Mouse (Mus musculus) spleen, adult 2 months (tissue): ENCODE results near the gene Bpifb3. TPM values are rescaled to one million over a fixed set of nuclear protein-coding genes. Genes with fewer than 3 reads are reported as not detected.

Experiments used
- DNase-seq, 2 experiments: peaks; one replicate each; pipeline versions ENCODE4 v3.0.0 to v3.0.0-alpha.2; 2012 to 2021; ENCODE audit warnings: low spot score in 2 of 2, low read depth in 1 of 2
- H3K27ac ChIP-seq: fragments of 200-500 bp; 2 replicates; pipeline ENCODE4 v1.5.1; 2012; ENCODE audit warnings: low read length, inconsistent platforms; ENCODE audit not compliant: insufficient read depth
- H3K27me3 ChIP-seq: fragments of 200-500 bp; 2 replicates; pipeline ENCODE4 v1.6.1; 2012; ENCODE audit warnings: mild to moderate bottlenecking, moderate library complexity, low read length, inconsistent platforms; ENCODE audit not compliant: control insufficient read depth, insufficient read depth
- H3K36me3 ChIP-seq: fragments of 200-500 bp; 2 replicates; pipeline ENCODE4 v1.6.1; 2012; ENCODE audit warnings: mild to moderate bottlenecking, low read length, inconsistent platforms; ENCODE audit not compliant: control insufficient read depth, insufficient read depth
- H3K4me1 ChIP-seq: fragments of 200-500 bp; 2 replicates; pipeline ENCODE4 v1.6.1; 2011; ENCODE audit warnings: inconsistent platforms; ENCODE audit not compliant: control insufficient read depth, insufficient read depth, insufficient read length
- H3K4me3 ChIP-seq: fragments of 200-500 bp; 2 replicates; pipeline ENCODE4 v1.5.1; 2011; ENCODE audit warnings: mild to moderate bottlenecking, inconsistent platforms; ENCODE audit not compliant: insufficient read depth, insufficient read length; ENCODE audit errors: extremely low read depth
- CTCF ChIP-seq: fragments of 200-500 bp; IDR thresholded peaks from 2 replicates; pipeline ENCODE4 v1.5.1; 2011; ENCODE audit warnings: mild to moderate bottlenecking, inconsistent platforms; ENCODE audit not compliant: insufficient read depth, insufficient read length, insufficient replicate concordance; ENCODE audit errors: extremely low read depth
- POLR2A ChIP-seq: fragments of 200-500 bp; IDR thresholded peaks from 2 replicates; pipeline ENCODE4 v1.6.1; 2011; ENCODE audit warnings: low read depth, low read length, inconsistent platforms
- WGBS: fragments of 180-500 bp; shearing (Covaris S2); methylation state at CpG from one replicate; pipeline ENCODE4 v1.1.7; 2018; 5-methylcytosine and 5-hydroxymethylcytosine counted together
- polyA plus RNA-seq: library from polyadenylated mRNA; depleted of rRNA; stranded (reverse); fragments of >200 nt; gene quantifications from 2 replicates; pipeline ENCODE4 v1.2.3, GENCODE M21; 2012; rRNA removed

Bpifb3 gene
- polyA plus RNA-seq, 1 experiment = 0.68 TPM

DNA sequence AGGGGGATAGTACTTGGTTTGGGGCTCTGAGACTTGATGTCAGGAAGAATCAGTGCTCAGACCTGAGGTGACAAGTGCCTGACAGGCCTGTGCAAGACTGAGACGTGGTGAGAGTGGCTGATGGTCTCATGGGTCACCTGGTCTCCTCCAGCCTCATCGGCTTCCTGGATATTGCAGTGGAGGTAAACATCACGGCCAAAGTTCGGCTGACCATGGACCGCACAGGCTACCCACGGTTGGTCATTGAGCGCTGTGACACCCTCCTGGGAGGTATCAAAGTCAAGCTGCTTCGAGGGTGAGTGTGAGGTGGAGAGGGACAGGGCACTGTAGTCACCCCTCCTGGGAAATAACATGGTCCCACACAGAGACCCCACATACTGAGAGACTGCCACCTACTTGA, 26.5 kb downstream of the Bpifb3 start:
- H3K4me3 ChIP-seq = no peak overlapping the region
- no peak for DNase-seq
- WGBS = 72% methylated on average over 8 of the region's 8 CpGs
- no peaks in the 10 kb centered on the region for H3K36me3 ChIP-seq
- H3K27ac ChIP-seq = no peak overlapping the region
- no peaks in the 10 kb centered on the region for H3K27me3 ChIP-seq
- no peak for TF ChIP-seq CTCF
- no peak for TF ChIP-seq POLR2A
- no peaks in the 10 kb centered on the region for H3K4me1 ChIP-seq

DNA sequence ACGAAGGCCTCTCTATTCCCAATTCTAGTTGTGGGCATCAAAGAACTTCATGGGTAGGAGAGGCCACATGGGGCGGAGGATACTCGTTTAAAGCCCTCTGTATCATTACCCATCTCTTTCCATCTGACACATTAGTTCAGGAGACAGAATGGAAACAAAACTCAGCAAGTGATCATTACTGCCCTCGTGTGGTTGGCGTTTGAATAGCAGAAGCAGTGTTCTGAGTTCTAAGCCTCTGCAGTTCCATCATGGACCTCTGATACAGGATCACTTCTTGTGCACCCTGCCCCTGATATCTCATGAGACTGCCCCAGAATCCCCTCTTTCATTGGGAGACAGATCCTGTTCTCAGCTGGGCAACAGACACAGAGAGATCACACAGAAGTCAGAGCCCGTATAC, 34.9 kb downstream of the Bpifb3 start:
- H3K27me3 ChIP-seq = no peaks in the 10 kb centered on the region
- TF ChIP-seq POLR2A = no peak
- no peak for TF ChIP-seq CTCF
- H3K27ac ChIP-seq = no peak overlapping the region
- H3K4me3 ChIP-seq = no peak overlapping the region
- peak; percentile 22 to 30 for DNase-seq
- H3K4me1 ChIP-seq = no peaks in the 10 kb centered on the region
- no peaks in the 10 kb centered on the region for H3K36me3 ChIP-seq
- 29% methylated on average over 6 of the region's 6 CpGs for WGBS

- 4% methylated on average over 6 of the region's 6 CpGs for WGBS
- no peak overlapping the region for H3K4me3 ChIP-seq
- no peaks in the 10 kb centered on the region for H3K36me3 ChIP-seq
- DNase-seq = peak; percentile 20 to 40
- H3K27ac ChIP-seq = no peak overlapping the region
- TF ChIP-seq CTCF (peak; percentile 43; the same call in 1 of the 2 replicates), POLR2A (no peak)
- no peaks in the 10 kb centered on the region for H3K27me3 ChIP-seq
- no peaks in the 10 kb centered on the region for H3K4me1 ChIP-seq
Observed at GRCm38 (mm10) chr2:153953836-153954235, 35.8 kb downstream of the Bpifb3 start.

DNA sequence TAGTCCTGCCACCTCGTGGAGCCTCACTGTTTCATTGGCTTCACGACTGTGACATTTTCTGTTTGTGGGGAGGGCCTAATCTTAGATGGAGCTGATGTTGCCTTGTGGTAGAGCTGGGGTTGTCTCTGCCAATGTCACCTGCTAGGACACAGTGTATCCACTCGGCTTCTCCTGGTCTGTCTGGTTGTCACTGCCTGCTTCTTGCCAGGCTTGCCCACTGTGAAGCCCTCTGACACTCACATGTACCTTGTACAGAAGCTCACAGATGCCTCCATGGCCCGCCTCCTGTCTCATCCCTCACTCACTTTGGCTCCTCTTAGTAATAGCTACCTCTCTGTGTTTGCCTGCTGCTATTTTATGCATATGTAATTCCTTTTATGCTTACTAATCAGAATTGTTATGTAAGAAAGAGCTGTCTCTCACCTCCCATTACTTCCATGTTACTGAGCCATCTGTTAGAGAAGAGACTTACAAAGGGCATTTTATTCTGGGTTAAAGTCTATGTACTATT, 44.8 kb downstream of the Bpifb3 start:
- no peak for TF ChIP-seq POLR2A
- no peak for TF ChIP-seq CTCF
- Histone ChIP-seq H3K36me3 (no peaks in the 10 kb centered on the region), H3K4me1 (no peaks in the 10 kb centered on the region), H3K4me3 (no peak overlapping the region), H3K27ac (no peak overlapping the region), H3K27me3 (no peaks in the 10 kb centered on the region)
- WGBS = 67% methylated on average over 4 of the region's 4 CpGs
- no peak for DNase-seq

DNA sequence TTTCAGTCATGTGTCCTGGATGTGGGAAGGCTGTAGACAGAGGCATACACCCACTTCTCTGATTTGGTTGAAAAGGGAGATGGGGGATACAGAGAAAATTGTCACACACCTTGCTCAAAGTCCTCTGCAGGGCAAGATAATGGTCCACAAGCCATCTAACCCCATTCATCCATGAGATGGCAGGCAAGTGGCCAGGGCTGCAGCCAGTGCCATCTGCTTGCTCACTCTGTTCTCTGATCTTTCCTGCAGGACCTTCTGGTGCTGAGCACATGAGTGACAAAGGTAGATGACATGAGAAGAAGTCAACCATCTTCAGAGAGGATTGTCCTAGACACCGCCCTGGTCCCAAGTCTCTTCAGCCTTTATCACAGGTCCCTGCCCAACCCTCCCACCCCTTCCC, 45.3 kb downstream of the Bpifb3 start:
- no peak overlapping the region for H3K27ac ChIP-seq
- TF ChIP-seq POLR2A = no peak
- TF ChIP-seq CTCF = no peak
- no peak for DNase-seq
- H3K4me1 ChIP-seq = no peaks in the 10 kb centered on the region
- 92% methylated on average over 1 of the region's 1 CpGs for WGBS
- H3K36me3 ChIP-seq = no peaks in the 10 kb centered on the region
- no peaks in the 10 kb centered on the region for H3K27me3 ChIP-seq
- H3K4me3 ChIP-seq = no peak overlapping the region

DNA sequence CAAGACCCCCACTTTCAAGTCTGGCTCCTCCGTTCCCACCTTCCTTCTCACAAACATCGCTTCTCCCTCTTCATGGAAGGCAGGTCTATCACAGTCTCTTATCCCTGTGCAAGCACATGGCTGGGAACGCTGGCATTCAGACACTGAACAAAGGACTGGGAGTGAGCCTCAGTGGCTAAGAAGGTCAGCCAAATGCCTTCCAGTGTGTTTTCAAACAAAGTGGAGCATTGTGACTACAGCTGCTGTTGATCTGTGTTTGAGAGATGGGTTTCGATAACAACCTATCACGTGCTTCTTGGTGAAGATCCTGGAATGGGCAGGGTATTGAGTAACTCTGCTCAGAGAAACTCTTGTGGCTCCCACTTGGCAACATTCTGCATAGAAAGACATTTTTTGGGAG, 52.2 kb downstream of the Bpifb3 start:
- no peak overlapping the region for H3K4me3 ChIP-seq
- TF ChIP-seq POLR2A (no peak), CTCF (no peak)
- 84% methylated on average over 5 of the region's 5 CpGs for WGBS
- no peaks in the 10 kb centered on the region for H3K36me3 ChIP-seq
- no peaks in the 10 kb centered on the region for H3K4me1 ChIP-seq
- H3K27me3 ChIP-seq = no peaks in the 10 kb centered on the region
- no peak for DNase-seq
- no peak overlapping the region for H3K27ac ChIP-seq

DNA sequence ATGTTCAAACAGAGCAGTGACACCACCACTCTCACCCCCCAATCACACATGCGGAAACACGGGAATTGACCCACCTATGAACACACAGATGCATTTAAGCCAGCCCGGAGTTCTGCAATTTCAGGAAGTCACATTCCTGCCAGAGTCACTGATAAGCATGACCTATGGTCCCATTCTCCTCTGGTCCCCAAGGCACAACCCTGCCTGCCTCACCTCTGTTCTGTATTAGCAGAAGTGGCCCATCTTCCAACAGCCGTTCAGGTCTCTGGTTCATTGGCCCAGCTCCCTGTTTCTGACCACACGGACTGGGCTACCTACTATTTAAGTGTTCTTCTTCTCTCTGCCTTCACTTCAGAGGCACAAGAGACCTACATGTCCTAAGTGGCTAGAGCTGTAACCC, 56.6 kb downstream of the Bpifb3 start, which contains the start of gene Bpifa6:
Bpifa6 (plus strand) TSS at position 364 of the 400 bp plus-strand sequence.
- 62% methylated on average over 5 of the region's 5 CpGs for WGBS
- Histone ChIP-seq H3K4me1 (no peaks in the 10 kb centered on the region), H3K36me3 (no peaks in the 10 kb centered on the region), H3K27me3 (no peaks in the 10 kb centered on the region), H3K4me3 (no peak within 1 kb of the TSS), H3K27ac (no peak within 1 kb of the TSS)
- TF ChIP-seq POLR2A (no peak), CTCF (no peak)
- no peak for DNase-seq

Other genes starting within 250 kb of the Bpifb3 start
- gene Dnmt3c, start 221.6 kb upstream of the Bpifb3 start, polyA plus RNA-seq = 0.07 and 0.12 TPM in 2 replicates
- 5.0 and 5.1 TPM in 2 replicates for gene Mapre1, start 177.0 kb upstream of the Bpifb3 start, polyA plus RNA-seq
- gene Efcab8, start 138.3 kb upstream of the Bpifb3 start, polyA plus RNA-seq = 0.22 and 0.26 TPM in 2 replicates
- not detected in 2 replicates for gene Sun5, start 47.1 kb upstream of the Bpifb3 start, polyA plus RNA-seq
- 0.20 and 0.25 TPM in 2 replicates for gene Bpifb2, start 43.2 kb upstream of the Bpifb3 start, polyA plus RNA-seq
- gene Bpifb6, start 17.8 kb upstream of the Bpifb3 start, polyA plus RNA-seq = not detected in 2 replicates
- not detected in 2 replicates for gene Bpifb4, start 20.0 kb downstream of the Bpifb3 start, polyA plus RNA-seq
- gene Bpifa6, start 56.7 kb downstream of the Bpifb3 start, polyA plus RNA-seq = not detected in 2 replicates
- gene Bpifa2, start 90.0 kb downstream of the Bpifb3 start, polyA plus RNA-seq = not detected in 2 replicates
- not detected in 2 replicates for gene Bpifa3, start 212.1 kb downstream of the Bpifb3 start, polyA plus RNA-seq
- gene Bpifa1, start 224.7 kb downstream of the Bpifb3 start, polyA plus RNA-seq = not detected in 2 replicates
- not detected in 2 replicates for gene Bpifa5, start 244.4 kb downstream of the Bpifb3 start, polyA plus RNA-seq